16 mouse cellular contexts compared by ENCODE assay signal in the genomic region with DNA sequence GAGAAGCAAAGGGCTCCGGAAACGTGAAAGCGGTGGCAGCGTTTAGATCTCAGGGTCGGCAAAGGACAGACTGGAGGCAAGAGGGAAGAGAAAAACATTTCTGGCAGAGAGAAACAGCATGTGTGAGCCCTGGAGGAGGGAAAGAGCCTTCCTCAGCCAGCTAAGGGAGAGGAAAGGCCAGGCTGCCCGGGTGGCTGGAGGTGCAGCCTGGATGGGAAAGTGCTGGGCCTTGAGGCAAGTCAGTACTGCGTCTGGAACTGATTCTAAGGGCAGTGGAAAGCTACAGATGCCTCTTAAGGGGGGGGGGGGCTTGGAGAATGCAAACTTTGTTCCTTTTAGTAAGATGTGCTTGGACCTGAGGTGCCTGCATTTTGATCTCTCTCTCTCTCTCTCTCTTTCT. TPM values are rescaled to one million over a fixed set of nuclear protein-coding genes. Genes with fewer than 3 reads are reported as not detected.
A peak's percentile ranks its signal among the peaks of the same experiment; 100 is the strongest.
DNase-seq lines count a peak whose midpoint lies in the region; ATAC-seq lines count a peak whose summit lies in the region.
"Had no signal": no experiment of that assay in that cellular context is flagged by ENCODE, and none has a peak within 500 bp of the region (broad histone marks: within the 10 kb centered on the region; RNA-seq: fewer than 3 reads in every experiment).

No protein-coding gene starts in this region.

- no peak overlapping the region for H3K4me3 ChIP-seq in midbrain, embryonic 10.5 days
- H3K4me3 ChIP-seq in midbrain, embryonic 15.5 days = no peak overlapping the region
- H3K4me3 ChIP-seq in embryonic facial prominence, embryonic 11.5 days (ENCODE audit: low read depth, low read length) = no peak overlapping the region
- no peak overlapping the region for H3K4me3 ChIP-seq in embryonic facial prominence, embryonic 15.5 days (replicated peaks)
- H3K4me3 ChIP-seq in limb, embryonic 12.5 days (replicated peaks) = no peak overlapping the region
- H3K4me3 ChIP-seq: intestine, embryonic 15.5 days; kidney, embryonic 15.5 days; liver, embryonic 13.5 days had no signal

- WGBS in midbrain, embryonic 10.5 days = 67% methylated on average over 7 of the region's 7 CpGs
- WGBS in midbrain, embryonic 15.5 days = 59% methylated on average over 7 of the region's 7 CpGs
- 44% methylated on average over 7 of the region's 7 CpGs for WGBS in embryonic facial prominence, embryonic 11.5 days
- 32% methylated on average over 7 of the region's 7 CpGs for WGBS in embryonic facial prominence, embryonic 15.5 days
- WGBS in limb, embryonic 12.5 days = 60% methylated on average over 7 of the region's 7 CpGs

- H3K4me2 ChIP-seq in midbrain, embryonic 15.5 days = no peak overlapping the region
- no peak overlapping the region for H3K4me2 ChIP-seq in embryonic facial prominence, embryonic 11.5 days (ENCODE audit: low read depth, low read length)
- H3K4me2 ChIP-seq in embryonic facial prominence, embryonic 15.5 days (replicated peaks) = no peak overlapping the region
- H3K4me2 ChIP-seq in limb, embryonic 12.5 days = no peak overlapping the region
- H3K4me2 ChIP-seq: intestine, embryonic 15.5 days; kidney, embryonic 15.5 days; liver, embryonic 13.5 days had no signal

- DNase-seq in midbrain, embryonic 10.5 days (ENCODE audit: low spot score) = no peak
- peak; percentile 58 for DNase-seq in embryonic facial prominence, embryonic 11.5 days (ENCODE audit: low spot score)
- DNase-seq in thymus, postnatal 14 days = no peak
- DNase-seq in thymus, postnatal 0 days (ENCODE audit: low spot score) = no peak
- DNase-seq: adrenal gland, postnatal 25 days; cerebellum, adult 9-10 months; gastrocnemius, postnatal 10 days; layer of hippocampus, postnatal 36 days; liver, embryonic 13.5 days; thymus, postnatal 36 days had no signal

- H3K27me3 ChIP-seq in midbrain, embryonic 10.5 days (ENCODE audit: low read depth, poor library complexity, severe bottlenecking) = no peaks in the 10 kb centered on the region
- H3K27me3 ChIP-seq in midbrain, embryonic 15.5 days (replicated peaks) = no peaks in the 10 kb centered on the region
- no peaks in the 10 kb centered on the region for H3K27me3 ChIP-seq in embryonic facial prominence, embryonic 11.5 days (ENCODE audit: control insufficient read depth, insufficient read depth, low read length)
- H3K27me3 ChIP-seq in embryonic facial prominence, embryonic 15.5 days = no peaks in the 10 kb centered on the region
- no peaks in the 10 kb centered on the region for H3K27me3 ChIP-seq in limb, embryonic 12.5 days
- H3K27me3 ChIP-seq: intestine, embryonic 15.5 days; kidney, embryonic 15.5 days; liver, embryonic 13.5 days had no signal

- H3K9ac ChIP-seq in midbrain, embryonic 15.5 days = no peak overlapping the region
- 0 out of 2 replicates have a peak overlapping the region, but pooled peaks have one; percentile 18 for H3K9ac ChIP-seq in embryonic facial prominence, embryonic 11.5 days (replicated peaks; ENCODE audit: low read length)
- no peak overlapping the region for H3K9ac ChIP-seq in embryonic facial prominence, embryonic 15.5 days
- H3K9ac ChIP-seq in limb, embryonic 12.5 days (replicated peaks) = no peak overlapping the region
- H3K9ac ChIP-seq: intestine, embryonic 15.5 days; kidney, embryonic 15.5 days; liver, embryonic 13.5 days had no signal

- H3K9me3 ChIP-seq in midbrain, embryonic 10.5 days (replicated peaks) = no peaks in the 10 kb centered on the region
- no peaks in the 10 kb centered on the region for H3K9me3 ChIP-seq in midbrain, embryonic 15.5 days
- no peaks in the 10 kb centered on the region for H3K9me3 ChIP-seq in embryonic facial prominence, embryonic 11.5 days (replicated peaks; ENCODE audit: control insufficient read depth, low read length)
- no peaks in the 10 kb centered on the region for H3K9me3 ChIP-seq in embryonic facial prominence, embryonic 15.5 days (replicated peaks)
- H3K9me3 ChIP-seq in limb, embryonic 12.5 days = peaks cover 8% of the 10 kb centered on the region; the same call in 1 of the 2 replicates
- H3K9me3 ChIP-seq: intestine, embryonic 15.5 days; liver, embryonic 13.5 days had no signal

- no peak for ATAC-seq in midbrain, embryonic 15.5 days (replicated peaks)
- ATAC-seq in embryonic facial prominence, embryonic 11.5 days (replicated peaks; ENCODE audit: insufficient number of reproducible peaks, low FRiP score, low TSS enrichment, low read depth) = 0 out of 2 replicates have a peak, but pooled peaks have one; percentile 46
- no peak for ATAC-seq in embryonic facial prominence, embryonic 15.5 days (ENCODE audit: insufficient number of reproducible peaks, low FRiP score, low TSS enrichment, low read depth)
- ATAC-seq in limb, embryonic 12.5 days (ENCODE audit: insufficient number of reproducible peaks, insufficient read depth, low FRiP score, low TSS enrichment, low read depth) = no peak
- ATAC-seq in erythroid progenitor cell, adult 5-6 weeks (replicated peaks; ENCODE audit: low FRiP score, poor library complexity, severe bottlenecking) = no peak
- ATAC-seq: intestine, embryonic 15.5 days had no signal

- peak overlapping the region; percentile 43 for H3K27ac ChIP-seq in midbrain, embryonic 10.5 days (replicated peaks)
- H3K27ac ChIP-seq in midbrain, embryonic 15.5 days = no peak overlapping the region
- peak overlapping the region; percentile 60 for H3K27ac ChIP-seq in embryonic facial prominence, embryonic 11.5 days (replicated peaks; ENCODE audit: low read depth, low read length)
- H3K27ac ChIP-seq in embryonic facial prominence, embryonic 15.5 days (replicated peaks) = peak overlapping the region; percentile 75
- peak overlapping the region; percentile 18 for H3K27ac ChIP-seq in limb, embryonic 12.5 days
- H3K27ac ChIP-seq: intestine, embryonic 15.5 days; kidney, embryonic 15.5 days; liver, embryonic 13.5 days had no signal

- H3K36me3 ChIP-seq in midbrain, embryonic 10.5 days = peaks cover 31% of the 10 kb centered on the region
- no peaks in the 10 kb centered on the region for H3K36me3 ChIP-seq in midbrain, embryonic 15.5 days (replicated peaks)
- H3K36me3 ChIP-seq in embryonic facial prominence, embryonic 11.5 days (replicated peaks; ENCODE audit: control insufficient read depth, insufficient read depth, low read depth, low read length) = no peaks in the 10 kb centered on the region
- no peaks in the 10 kb centered on the region for H3K36me3 ChIP-seq in embryonic facial prominence, embryonic 15.5 days
- H3K36me3 ChIP-seq in limb, embryonic 12.5 days = peaks cover 16% of the 10 kb centered on the region
- H3K36me3 ChIP-seq: intestine, embryonic 15.5 days; liver, embryonic 13.5 days had no signal

- peaks cover 37% of the 10 kb centered on the region for H3K4me1 ChIP-seq in midbrain, embryonic 10.5 days
- H3K4me1 ChIP-seq in midbrain, embryonic 15.5 days = peaks cover 10% of the 10 kb centered on the region
- peaks cover 9% of the 10 kb centered on the region for H3K4me1 ChIP-seq in embryonic facial prominence, embryonic 11.5 days (ENCODE audit: control insufficient read depth, insufficient read depth, low read length)
- H3K4me1 ChIP-seq in embryonic facial prominence, embryonic 15.5 days = peaks cover 34% of the 10 kb centered on the region
- peaks cover 21% of the 10 kb centered on the region for H3K4me1 ChIP-seq in limb, embryonic 12.5 days (replicated peaks)
- H3K4me1 ChIP-seq: intestine, embryonic 15.5 days had no signal

RNA-seq across cellular contexts. Expression of a gene that starts 37.0 kb away (rescaled TPM):
- polyA plus RNA-seq in midbrain, embryonic 10.5 days (2016; fragmentation: Nextera tagmentation; extraction: Ambion mirVana) = 50.2 and 53.6 TPM in 2 replicates
- 24.2 and 24.4 TPM in 2 replicates for polyA plus RNA-seq in midbrain, embryonic 15.5 days (2015; fragmentation: Nextera tagmentation; extraction: Ambion mirVana)
- 32.7 and 36.3 TPM in 2 replicates for polyA plus RNA-seq in embryonic facial prominence, embryonic 11.5 days (2014; fragmentation: Nextera tagmentation; extraction: Ambion mirVana)
- 36.0 and 38.4 TPM in 2 replicates for polyA plus RNA-seq in embryonic facial prominence, embryonic 15.5 days (2015; fragmentation: Nextera tagmentation; extraction: Ambion mirVana)
- polyA plus RNA-seq in limb, embryonic 12.5 days (2016; fragmentation: Nextera tagmentation; extraction: Ambion mirVana) = 44.4 and 45.2 TPM in 2 replicates
- 20.7 and 21.0 TPM in 2 replicates for polyA plus RNA-seq in thymus, postnatal 0 days (2015; fragmentation: Nextera tagmentation; extraction: Ambion mirVana)
- 3.6 and 5.9 TPM in 2 replicates for total RNA-seq in erythroid progenitor cell, adult 5-6 weeks (2015; ENCODE audit: low replicate concordance)
- 2.4 and 4.8 TPM in 2 replicates for total RNA-seq in erythroid progenitor cell, adult 5-6 weeks (2017; ENCODE audit: low replicate concordance)

RNA-seq across cellular contexts. Expression of a gene that starts 38.2 kb away (rescaled TPM):
- 188 and 224 TPM in 2 replicates for polyA plus RNA-seq in midbrain, embryonic 10.5 days (2016; fragmentation: Nextera tagmentation; extraction: Ambion mirVana)
- polyA plus RNA-seq in midbrain, embryonic 15.5 days (2015; fragmentation: Nextera tagmentation; extraction: Ambion mirVana) = 394 and 399 TPM in 2 replicates
- 171 and 182 TPM in 2 replicates for polyA plus RNA-seq in embryonic facial prominence, embryonic 11.5 days (2014; fragmentation: Nextera tagmentation; extraction: Ambion mirVana)
- polyA plus RNA-seq in embryonic facial prominence, embryonic 15.5 days (2015; fragmentation: Nextera tagmentation; extraction: Ambion mirVana) = 149 and 153 TPM in 2 replicates
- 145 and 147 TPM in 2 replicates for polyA plus RNA-seq in limb, embryonic 12.5 days (2016; fragmentation: Nextera tagmentation; extraction: Ambion mirVana)
- 132 and 141 TPM in 2 replicates for polyA plus RNA-seq in thymus, postnatal 0 days (2015; fragmentation: Nextera tagmentation; extraction: Ambion mirVana)
- 66.7 and 75.0 TPM in 2 replicates for total RNA-seq in erythroid progenitor cell, adult 5-6 weeks (2015; ENCODE audit: low replicate concordance)
- total RNA-seq in erythroid progenitor cell, adult 5-6 weeks (2017; ENCODE audit: low replicate concordance) = 82.9 and 94.7 TPM in 2 replicates
